Mouse (Mus musculus): Measurements from ENCODE around the gene Abca6. TPM values are rescaled to one million over a fixed set of nuclear protein-coding genes. Genes with fewer than 3 reads are reported as not detected.

The Abca6 gene
- total RNA-seq (2023): 1 to 10 TPM; 2.5 to 3.1 TPM

DNA sequence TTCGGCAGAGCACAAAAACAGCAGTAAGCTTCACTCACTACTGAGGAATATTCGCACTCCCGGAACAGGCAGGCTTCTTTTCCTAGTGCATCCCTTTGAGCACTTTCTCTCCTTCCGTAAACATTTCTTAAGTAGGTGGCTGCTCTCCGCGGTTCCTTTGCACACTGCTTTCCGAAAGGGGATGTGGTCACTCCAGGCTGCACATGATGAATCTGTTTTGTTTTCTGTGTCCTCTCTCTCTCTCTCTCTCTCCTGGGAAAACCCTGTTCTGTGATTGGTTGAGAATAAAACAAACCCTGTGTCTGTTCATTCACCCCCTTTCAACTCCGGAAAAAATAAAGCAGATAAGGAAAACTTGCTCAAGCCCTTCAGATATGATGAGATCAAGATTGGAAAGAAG is at the start of gene Abca6:
Abca6 (minus strand) TSS at position 243 of the 400 bp plus-strand sequence.

DNA sequence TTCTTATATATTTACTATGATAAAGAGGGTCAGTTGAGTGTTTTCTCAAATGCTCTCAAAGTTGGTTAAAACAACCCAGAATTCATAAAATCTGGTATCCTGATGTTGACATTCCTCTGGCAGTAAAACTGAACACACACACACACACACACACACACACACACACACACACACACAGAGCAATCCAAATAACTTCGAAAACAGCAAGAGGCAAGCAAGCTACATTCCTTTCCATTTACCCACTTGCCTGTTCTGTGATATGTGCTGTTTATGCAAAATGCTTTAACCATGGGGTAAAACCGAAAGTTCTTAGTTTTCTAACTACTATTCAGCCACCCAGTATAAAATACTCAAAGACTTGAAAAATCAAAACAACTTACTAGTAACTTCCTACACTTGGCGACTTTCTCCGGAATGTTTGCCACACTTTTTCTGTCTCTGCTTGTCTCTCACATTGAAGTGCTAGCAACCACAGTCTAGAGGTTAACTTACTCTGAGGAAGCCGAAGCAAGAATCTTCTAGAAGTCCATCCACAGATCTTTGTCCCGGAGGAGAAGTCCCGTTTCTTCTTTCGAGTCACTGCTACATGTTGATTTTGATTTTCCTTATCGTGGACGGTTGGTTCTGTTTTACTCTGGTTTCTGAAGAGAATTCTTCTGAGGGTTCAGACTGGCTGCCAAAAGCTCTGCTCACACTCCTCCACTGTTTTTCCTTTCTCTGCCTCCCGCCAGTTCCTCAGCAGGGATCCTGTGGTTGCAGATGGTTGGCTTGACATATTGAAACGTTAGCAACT is 83.9 kb downstream of the Abca6 start, which contains the start of gene Abca9:
Abca9 (minus strand) TSS at position 738 of the 793 bp plus-strand sequence.

Other genes with a start within 250 kb of the Abca6 start
- gene Abca8a, start 155.8 kb downstream of the Abca6 start, total RNA-seq (2023): not detected
- gene Abca9, start 83.6 kb downstream of the Abca6 start, total RNA-seq (2023): 10 to 100 TPM; 21.9 to 25.5 TPM
- under 1 TPM; 0.09 to 0.68 TPM for gene Abca5, start 85.9 kb upstream of the Abca6 start, total RNA-seq (2023)
- gene Map2k6, start 147.3 kb upstream of the Abca6 start, total RNA-seq (2023): 1 to 10 TPM; 6.6 to 7.9 TPM

All from neutrophil, adult 83 days (primary cell).